Mouse (Mus musculus) C3H10T1/2 (cell line): ENCODE measurements around the gene Acvrl1. TPM values are rescaled to one million over a fixed set of nuclear protein-coding genes. Genes with fewer than 3 reads are reported as not detected.

Experiments used
- polyA plus RNA-seq, 2 experiments: library from polyadenylated mRNA; unstranded; fragments of >200 nt; fragmentation: generic; extraction: Trizol; gene quantifications; one replicate each; pipeline ENCODE4 v1.2.1; 2012; ENCODE audit warnings: missing spikeins in 2 of 2

Gene Acvrl1
- polyA plus RNA-seq = under 1 TPM; 0.08 to 0.24 TPM

GRCm38 (mm10) chr15:101128181-101129089 lies at the start of gene Acvrl1:
Acvrl1 (plus strand) TSS chr15:101128522.

GRCm38 (mm10) chr15:101115511-101116110 lies 12.7 kb upstream of the Acvrl1 start, which contains the start of gene Ankrd33:
Ankrd33 (plus strand) TSS chr15:101115755.

GRCm38 (mm10) chr15:101173421-101174211 lies 45.3 kb downstream of the Acvrl1 start, which contains the start of gene Acvr1b:
Acvr1b (plus strand) TSS chr15:101174067.

Other genes with a start within 250 kb of the Acvrl1 start
- gene Gm47841, start 81.1 kb upstream of the Acvrl1 start, polyA plus RNA-seq = under 1 TPM in 1 of 2 experiments, not detected in 1; 0.13 TPM
- gene Fignl2, start 50.0 kb upstream of the Acvrl1 start, polyA plus RNA-seq = 1 to 10 TPM in 1 of 2 experiments, under 1 TPM in 1; 0.25 to 5.1 TPM
- not detected for gene Ankrd33, start 12.8 kb upstream of the Acvrl1 start, polyA plus RNA-seq
- gene Acvr1b, start 45.5 kb downstream of the Acvrl1 start, polyA plus RNA-seq = 1 to 10 TPM in 1 of 2 experiments, under 1 TPM in 1; 0.78 to 9.3 TPM
- gene Grasp, start 95.7 kb downstream of the Acvrl1 start, polyA plus RNA-seq = 10 to 100 TPM in 1 of 2 experiments, 1 to 10 TPM in 1; 4.5 to 10.6 TPM
- 10 to 100 TPM in 1 of 2 experiments, 1 to 10 TPM in 1; 1.4 to 12.1 TPM for gene Nr4a1, start 125.7 kb downstream of the Acvrl1 start, polyA plus RNA-seq
- 10 to 100 TPM; 73.1 to 87.9 TPM for gene Atg101, start 155.8 kb downstream of the Acvrl1 start, polyA plus RNA-seq
- under 1 TPM; 0.06 to 0.40 TPM for gene 6030408B16Rik, start 164.7 kb downstream of the Acvrl1 start, polyA plus RNA-seq
- gene Krt80, start 241.6 kb downstream of the Acvrl1 start, polyA plus RNA-seq = 1 to 10 TPM in 1 of 2 experiments, under 1 TPM in 1; 0.46 to 5.3 TPM